Mouse (Mus musculus) monocyte, adult 2 months (primary cell): Measurements from ENCODE around the gene Ccdc114.
"Not testable (repeated sequence)": the region's sequence is repeated elsewhere in the genome, so short reads cannot be mapped to it uniquely, and the experiment has no call there.

Experiments
- DNase-seq, 2 experiments: peaks; one replicate each; pipeline ENCODE4 v3.0.0; 2022; ENCODE audit warnings: low spot score in 2 of 2, low read depth in 1 of 2

Gene Ccdc114

GRCm38 (mm10) chr7:45917926-45918325 is 5.9 kb upstream of the Ccdc114 start:
- DNase-seq, result no peak

GRCm38 (mm10) chr7:45919083-45919671 is 4.7 kb upstream of the Ccdc114 start:
- no peak for DNase-seq

GRCm38 (mm10) chr7:45919761-45920160 is 4.1 kb upstream of the Ccdc114 start:
- no peak for DNase-seq

GRCm38 (mm10) chr7:45920583-45921241 is 3.2 kb upstream of the Ccdc114 start:
- peak in 1 of 2 experiments; percentile 39 for DNase-seq

GRCm38 (mm10) chr7:45921242-45921621 is 2.6 kb upstream of the Ccdc114 start, which contains the start of gene Emp3:
Emp3 (minus strand) TSS chr7:45921404.
- peak; percentile 43 to 58 for DNase-seq

- DNase-seq, result no peak
Measured at GRCm38 (mm10) chr7:45921950-45922600, 1.8 kb upstream of the Ccdc114 start.

GRCm38 (mm10) chr7:45922928-45923761 is 727 bp upstream of the Ccdc114 start:
- DNase-seq, result peak; percentile 95 to 96

- no peak for DNase-seq
Measured at GRCm38 (mm10) chr7:45924429-45924816, 551 bp downstream of the Ccdc114 start.

GRCm38 (mm10) chr7:45928626-45929295 is 4.9 kb downstream of the Ccdc114 start:
- DNase-seq, result no peak

GRCm38 (mm10) chr7:45929688-45930087 is 5.8 kb downstream of the Ccdc114 start:
- DNase-seq, result no peak

GRCm38 (mm10) chr7:45933766-45934165 is 9.9 kb downstream of the Ccdc114 start:
- DNase-seq, result not testable (repeated sequence)

GRCm38 (mm10) chr7:45935114-45935513 is 11.2 kb downstream of the Ccdc114 start:
- DNase-seq, result peak in 1 of 2 experiments; percentile 50

- DNase-seq, result no peak
Measured at GRCm38 (mm10) chr7:45939836-45940235, 16.0 kb downstream of the Ccdc114 start.

GRCm38 (mm10) chr7:45941986-45942385 is 18.1 kb downstream of the Ccdc114 start:
- DNase-seq, result no peak

- DNase-seq, result not testable (repeated sequence)
Measured at GRCm38 (mm10) chr7:45943280-45943679, 19.4 kb downstream of the Ccdc114 start.

- DNase-seq, result no peak
Measured at GRCm38 (mm10) chr7:45949061-45949460, 25.2 kb downstream of the Ccdc114 start.

GRCm38 (mm10) chr7:45956611-45957010 is 32.7 kb downstream of the Ccdc114 start:
- no peak for DNase-seq

GRCm38 (mm10) chr7:45971831-45972723 is 48.2 kb downstream of the Ccdc114 start:
- DNase-seq, result no peak

GRCm38 (mm10) chr7:45973271-45973687 is 49.4 kb downstream of the Ccdc114 start:
- no peak for DNase-seq

- no peak for DNase-seq
Measured at GRCm38 (mm10) chr7:45974103-45974502, 50.2 kb downstream of the Ccdc114 start.
